Mouse (Mus musculus): ENCODE data around the gene Nsmf. TPM values are rescaled to one million over a fixed set of nuclear protein-coding genes. Genes with fewer than 3 reads are reported as not detected.

Gene Nsmf
- polyA plus RNA-seq (2012; rRNA removed): 724 and 838 TPM in 2 replicates

DNA sequence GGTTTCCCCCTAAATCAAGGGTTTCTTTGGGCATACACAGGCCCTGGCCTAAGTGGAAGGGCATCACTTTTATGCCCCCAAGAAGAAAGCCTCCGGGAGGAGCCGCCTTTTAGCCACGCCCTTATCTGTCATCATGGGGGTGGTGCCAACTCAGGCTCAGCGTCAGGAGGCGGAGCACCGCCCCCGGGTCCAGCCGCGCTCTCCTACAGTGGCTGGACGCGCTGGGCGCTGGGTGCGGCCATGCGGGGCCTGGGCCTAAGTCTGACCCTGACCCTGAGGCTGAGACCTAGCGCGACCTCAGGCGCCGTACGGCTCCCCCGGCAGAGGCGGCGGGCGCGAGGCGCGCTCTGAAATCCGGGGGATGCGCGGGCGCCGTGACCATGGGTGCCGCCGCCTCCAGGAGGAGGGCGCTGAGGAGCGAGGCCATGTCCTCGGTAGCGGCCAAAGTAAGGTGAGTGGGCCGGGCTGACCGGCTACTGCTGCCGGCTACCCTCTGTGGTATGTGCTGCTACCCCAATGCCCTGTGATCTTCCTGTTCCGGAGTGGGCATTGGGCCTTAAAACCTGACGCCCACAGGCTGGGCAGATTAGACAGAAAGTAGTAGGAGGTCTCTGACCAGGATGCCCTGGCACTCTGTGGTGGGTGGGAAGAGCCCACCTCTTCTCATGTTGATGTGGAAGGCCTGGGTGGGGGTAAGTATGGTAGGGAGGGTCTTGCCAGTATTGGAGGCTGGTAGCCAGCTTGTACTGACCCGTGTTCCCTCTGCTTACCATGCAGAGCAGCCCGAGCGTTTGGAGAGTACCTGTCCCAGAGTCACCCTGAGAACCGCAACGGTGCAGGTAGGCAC is at the start of gene Nsmf:
TSS of gene Nsmf (plus strand) at position 135 of the 847 bp plus-strand sequence.
- Histone ChIP-seq H3K4me3 (ENCODE audit: insufficient read depth, low read length) (peak within 1 kb of the TSS; percentile 99), H3K4me1 (ENCODE audit: control insufficient read depth, insufficient read depth, low read length) (peaks cover 2% of the 10 kb centered on the region; the same call in 1 of the 2 replicates), H3K27ac (ENCODE audit: insufficient read depth, low read length) (peak within 1 kb of the TSS; percentile 92)
- TF ChIP-seq CTCF (IDR thresholded peaks at IDR 0.05; ENCODE audit: extremely low read depth, insufficient read depth, low read length) (no peak), POLR2A (IDR thresholded peaks at IDR 0.05; ENCODE audit: extremely low read depth, insufficient read depth, low read length) (peak; percentile 79; the same call in 1 of the 2 replicates)

DNA sequence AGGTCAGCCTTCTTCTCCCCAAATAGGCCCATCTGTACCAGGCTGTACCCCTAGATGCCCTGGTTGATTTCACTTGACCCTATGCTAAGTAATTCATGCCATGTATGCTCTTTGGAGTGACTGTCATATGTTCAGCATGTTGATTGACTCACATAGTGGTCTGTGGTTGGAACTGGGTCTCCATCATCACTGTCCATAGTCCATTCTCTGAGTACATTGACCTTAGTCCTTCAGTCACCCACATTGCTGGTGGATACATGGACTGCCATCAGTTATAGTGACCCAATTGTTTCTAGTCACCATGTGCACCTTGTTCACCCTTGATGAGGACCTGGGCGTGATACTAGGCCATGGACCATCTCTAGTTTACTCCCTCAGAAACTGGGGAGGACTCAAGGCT is 47.4 kb upstream of the Nsmf start:
- TF ChIP-seq POLR2A (IDR thresholded peaks at IDR 0.05; ENCODE audit: extremely low read depth, insufficient read depth, low read length) (no peak), CTCF (IDR thresholded peaks at IDR 0.05; ENCODE audit: extremely low read depth, insufficient read depth, low read length) (no peak)
- Histone ChIP-seq H3K4me1 (ENCODE audit: control insufficient read depth, insufficient read depth, low read length) (no peaks in the 10 kb centered on the region), H3K27ac (ENCODE audit: insufficient read depth, low read length) (no peak overlapping the region), H3K4me3 (ENCODE audit: insufficient read depth, low read length) (no peak overlapping the region)

GRCm38 (mm10) chr2:25008250-25008649 is 45.9 kb upstream of the Nsmf start:
- Histone ChIP-seq H3K4me1 (ENCODE audit: control insufficient read depth, insufficient read depth, low read length) (no peaks in the 10 kb centered on the region), H3K4me3 (ENCODE audit: insufficient read depth, low read length) (no peak overlapping the region), H3K27ac (ENCODE audit: insufficient read depth, low read length) (no peak overlapping the region)
- TF ChIP-seq POLR2A (IDR thresholded peaks at IDR 0.05; ENCODE audit: extremely low read depth, insufficient read depth, low read length) (no peak), CTCF (IDR thresholded peaks at IDR 0.05; ENCODE audit: extremely low read depth, insufficient read depth, low read length) (no peak)

GRCm38 (mm10) chr2:25022678-25023077 is 31.5 kb upstream of the Nsmf start:
- H3K4me1 ChIP-seq (ENCODE audit: control insufficient read depth, insufficient read depth, low read length): no peaks in the 10 kb centered on the region
- TF ChIP-seq CTCF (IDR thresholded peaks at IDR 0.05; ENCODE audit: extremely low read depth, insufficient read depth, low read length) (no peak), POLR2A (IDR thresholded peaks at IDR 0.05; ENCODE audit: extremely low read depth, insufficient read depth, low read length) (no peak)
- H3K27ac ChIP-seq (ENCODE audit: insufficient read depth, low read length): no peak overlapping the region
- no peak overlapping the region for H3K4me3 ChIP-seq (ENCODE audit: insufficient read depth, low read length)

- Histone ChIP-seq H3K4me3 (ENCODE audit: insufficient read depth, low read length) (no peak overlapping the region), H3K4me1 (ENCODE audit: control insufficient read depth, insufficient read depth, low read length) (no peaks in the 10 kb centered on the region), H3K27ac (ENCODE audit: insufficient read depth, low read length) (no peak overlapping the region)
- TF ChIP-seq CTCF (IDR thresholded peaks at IDR 0.05; ENCODE audit: extremely low read depth, insufficient read depth, low read length) (no peak), POLR2A (IDR thresholded peaks at IDR 0.05; ENCODE audit: extremely low read depth, insufficient read depth, low read length) (no peak)
Observed at GRCm38 (mm10) chr2:25025109-25025508, 29.0 kb upstream of the Nsmf start.

DNA sequence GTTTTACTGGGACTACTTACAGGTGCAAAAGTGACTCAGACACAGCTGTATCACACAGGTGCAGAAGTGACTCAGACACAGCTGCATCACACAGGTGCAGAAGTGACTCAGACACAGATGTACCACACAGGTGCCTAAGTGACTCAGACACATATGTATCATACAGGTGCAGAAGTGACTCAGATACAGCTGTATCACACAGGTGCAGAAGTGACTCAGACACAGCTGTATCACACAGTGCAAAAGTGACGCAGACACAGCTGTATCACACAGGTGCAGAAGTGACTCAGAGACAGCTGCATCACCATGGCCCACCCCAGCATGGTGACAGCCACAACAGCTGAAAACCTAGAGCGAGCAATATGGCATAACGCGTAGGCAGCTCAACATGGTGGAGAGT is 19.2 kb upstream of the Nsmf start:
- H3K27ac ChIP-seq (ENCODE audit: insufficient read depth, low read length): no peak overlapping the region
- no peak overlapping the region for H3K4me3 ChIP-seq (ENCODE audit: insufficient read depth, low read length)
- H3K4me1 ChIP-seq (ENCODE audit: control insufficient read depth, insufficient read depth, low read length): no peaks in the 10 kb centered on the region
- TF ChIP-seq CTCF (IDR thresholded peaks at IDR 0.05; ENCODE audit: extremely low read depth, insufficient read depth, low read length): no peak

DNA sequence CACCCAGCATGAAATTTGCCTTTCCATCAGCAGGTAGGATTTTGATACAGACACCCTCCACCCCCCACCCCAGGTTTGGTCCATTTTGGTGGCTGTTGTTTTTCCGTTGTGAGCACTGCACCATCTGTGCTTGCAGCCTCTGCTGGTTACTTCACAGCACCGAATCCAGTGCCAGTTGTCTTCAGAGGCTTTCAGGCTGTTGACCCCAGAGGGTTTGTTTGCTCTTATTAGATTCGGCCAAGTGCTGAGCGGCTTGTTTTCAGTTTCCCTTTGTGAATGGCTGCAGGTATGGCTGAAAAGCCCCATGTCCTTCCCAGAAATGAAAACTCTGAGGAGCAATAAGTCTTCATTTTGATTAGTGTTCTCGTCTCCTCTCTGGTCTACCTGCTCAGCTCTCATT is 14.1 kb upstream of the Nsmf start:
- TF ChIP-seq POLR2A (IDR thresholded peaks at IDR 0.05; ENCODE audit: extremely low read depth, insufficient read depth, low read length) (no peak), CTCF (IDR thresholded peaks at IDR 0.05; ENCODE audit: extremely low read depth, insufficient read depth, low read length) (no peak)
- no peak overlapping the region for H3K4me3 ChIP-seq (ENCODE audit: insufficient read depth, low read length)
- no peaks in the 10 kb centered on the region for H3K4me1 ChIP-seq (ENCODE audit: control insufficient read depth, insufficient read depth, low read length)
- H3K27ac ChIP-seq (ENCODE audit: insufficient read depth, low read length): no peak overlapping the region

- no peak for TF ChIP-seq POLR2A (IDR thresholded peaks at IDR 0.05; ENCODE audit: extremely low read depth, insufficient read depth, low read length)
- TF ChIP-seq CTCF (IDR thresholded peaks at IDR 0.05; ENCODE audit: extremely low read depth, insufficient read depth, low read length): no peak
- Histone ChIP-seq H3K27ac (ENCODE audit: insufficient read depth, low read length) (no peak overlapping the region), H3K4me3 (ENCODE audit: insufficient read depth, low read length) (no peak overlapping the region), H3K4me1 (ENCODE audit: control insufficient read depth, insufficient read depth, low read length) (no peaks in the 10 kb centered on the region; the same call in 1 of the 2 replicates)
Observed at GRCm38 (mm10) chr2:25050921-25051320, 3.2 kb upstream of the Nsmf start.

DNA sequence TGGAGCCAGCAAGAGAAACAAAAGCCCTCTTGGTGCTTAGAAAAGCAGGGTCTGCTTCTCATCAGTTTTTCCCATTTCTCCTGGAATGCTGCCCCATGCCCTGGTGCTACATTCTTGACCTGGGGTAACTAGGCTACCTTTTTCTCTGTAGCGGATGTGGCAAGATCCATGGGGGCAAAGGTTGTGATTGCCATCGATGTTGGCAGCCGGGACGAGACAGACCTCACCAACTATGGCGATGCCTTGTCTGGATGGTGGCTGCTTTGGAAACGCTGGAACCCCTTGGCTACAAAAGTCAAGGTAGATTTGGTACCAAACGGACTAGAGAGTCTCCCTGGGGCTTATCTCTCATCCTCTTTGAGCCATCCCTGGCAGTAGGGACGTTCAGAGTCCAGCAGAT is 2.7 kb upstream of the Nsmf start:
- Histone ChIP-seq H3K4me3 (ENCODE audit: insufficient read depth, low read length) (no peak overlapping the region), H3K4me1 (ENCODE audit: control insufficient read depth, insufficient read depth, low read length) (peaks cover 2% of the 10 kb centered on the region; the same call in 1 of the 2 replicates), H3K27ac (ENCODE audit: insufficient read depth, low read length) (no peak overlapping the region)
- TF ChIP-seq CTCF (IDR thresholded peaks at IDR 0.05; ENCODE audit: extremely low read depth, insufficient read depth, low read length) (no peak), POLR2A (IDR thresholded peaks at IDR 0.05; ENCODE audit: extremely low read depth, insufficient read depth, low read length) (no peak)

- H3K4me1 ChIP-seq (ENCODE audit: control insufficient read depth, insufficient read depth, low read length): peaks cover 2% of the 10 kb centered on the region; the same call in 1 of the 2 replicates
- H3K27ac ChIP-seq (ENCODE audit: insufficient read depth, low read length): no peak overlapping the region
- H3K4me3 ChIP-seq (ENCODE audit: insufficient read depth, low read length): no peak overlapping the region
- TF ChIP-seq CTCF (IDR thresholded peaks at IDR 0.05; ENCODE audit: extremely low read depth, insufficient read depth, low read length) (no peak), POLR2A (IDR thresholded peaks at IDR 0.05; ENCODE audit: extremely low read depth, insufficient read depth, low read length) (no peak)
Observed at GRCm38 (mm10) chr2:25053101-25053500, 1.1 kb upstream of the Nsmf start.

Measured in cortical plate, adult 2 months (tissue).